Mouse (Mus musculus): ENCODE measurements at regions not wholly inside any gene's neighbourhood (a gene's known extent, or its start where the extent isn't known, plus 50 kb on each side); places are given as distances from the start of the nearest gene placed in this dataset.

- Histone ChIP-seq H3K27me3 (ENCODE audit: control insufficient read depth, insufficient read depth, low read length) (no peaks in the 10 kb centered on the region), H3K27ac (ENCODE audit: low read depth, low read length) (no peak overlapping the region), H3K4me3 (ENCODE audit: low read depth, low read length) (no peak overlapping the region), H3K4me2 (ENCODE audit: low read depth, low read length) (no peak overlapping the region), H3K9me3 (ENCODE audit: control insufficient read depth, low read length) (no peaks in the 10 kb centered on the region), H3K36me3 (ENCODE audit: control insufficient read depth, insufficient read depth, low read length) (no peaks in the 10 kb centered on the region), H3K9ac (replicated peaks; ENCODE audit: low read depth, low read length) (no peak overlapping the region), H3K4me1 (ENCODE audit: control insufficient read depth, insufficient read depth, low read length) (peaks cover under 1% of the 10 kb centered on the region; the same call in 1 of the 2 replicates)
- WGBS, result 61% methylated on average over 4 of the region's 4 CpGs
- peak; percentile 64 for ATAC-seq (ENCODE audit: low read depth)
Measured at GRCm38 (mm10) chr13:90371415-90372150, 282.2 kb upstream of the Xrcc4 start.

- no peak for ATAC-seq (ENCODE audit: low read depth)
- Histone ChIP-seq H3K27ac (ENCODE audit: low read depth, low read length) (no peak overlapping the region), H3K9ac (replicated peaks; ENCODE audit: low read depth, low read length) (no peak overlapping the region), H3K4me1 (ENCODE audit: control insufficient read depth, insufficient read depth, low read length) (no peaks in the 10 kb centered on the region), H3K4me2 (ENCODE audit: low read depth, low read length) (no peak overlapping the region), H3K27me3 (ENCODE audit: control insufficient read depth, insufficient read depth, low read length) (no peaks in the 10 kb centered on the region), H3K9me3 (ENCODE audit: control insufficient read depth, low read length) (no peaks in the 10 kb centered on the region), H3K4me3 (ENCODE audit: low read depth, low read length) (no peak overlapping the region), H3K36me3 (ENCODE audit: control insufficient read depth, insufficient read depth, low read length) (no peaks in the 10 kb centered on the region)
- 73% methylated on average over 3 of the region's 3 CpGs for WGBS
Measured at GRCm38 (mm10) chr13:90370746-90371414, 281.5 kb upstream of the Xrcc4 start.

- H3K27ac ChIP-seq (ENCODE audit: low read depth, low read length), result no peak overlapping the region
- H3K9ac ChIP-seq (replicated peaks; ENCODE audit: low read depth, low read length), result no peak overlapping the region
- H3K4me2 ChIP-seq (ENCODE audit: low read depth, low read length), result no peak overlapping the region
- ATAC-seq (ENCODE audit: low read depth), result no peak
- no peaks in the 10 kb centered on the region for H3K9me3 ChIP-seq (ENCODE audit: control insufficient read depth, low read length)
- no peaks in the 10 kb centered on the region for H3K27me3 ChIP-seq (ENCODE audit: control insufficient read depth, insufficient read depth, low read length)
- H3K4me3 ChIP-seq (ENCODE audit: low read depth, low read length), result no peak overlapping the region
- no peaks in the 10 kb centered on the region for H3K4me1 ChIP-seq (ENCODE audit: control insufficient read depth, insufficient read depth, low read length)
- no peaks in the 10 kb centered on the region for H3K36me3 ChIP-seq (ENCODE audit: control insufficient read depth, insufficient read depth, low read length)
- 86% methylated on average over 4 of the region's 4 CpGs for WGBS
Measured at GRCm38 (mm10) chr13:90364518-90365027, 275.2 kb upstream of the Xrcc4 start.

GRCm38 (mm10) chr13:90359861-90360601 is 270.6 kb upstream of the Xrcc4 start:
- no peak for ATAC-seq (ENCODE audit: low read depth)
- H3K27ac ChIP-seq (ENCODE audit: low read depth, low read length), result no peak overlapping the region
- H3K36me3 ChIP-seq (ENCODE audit: control insufficient read depth, insufficient read depth, low read length), result no peaks in the 10 kb centered on the region
- H3K9me3 ChIP-seq (ENCODE audit: control insufficient read depth, low read length), result no peaks in the 10 kb centered on the region
- no peaks in the 10 kb centered on the region for H3K4me1 ChIP-seq (ENCODE audit: control insufficient read depth, insufficient read depth, low read length)
- H3K4me2 ChIP-seq (ENCODE audit: low read depth, low read length), result no peak overlapping the region
- WGBS, result 74% methylated on average over 10 of the region's 10 CpGs
- H3K4me3 ChIP-seq (ENCODE audit: low read depth, low read length), result no peak overlapping the region
- H3K27me3 ChIP-seq (ENCODE audit: control insufficient read depth, insufficient read depth, low read length), result no peaks in the 10 kb centered on the region
- no peak overlapping the region for H3K9ac ChIP-seq (replicated peaks; ENCODE audit: low read depth, low read length)

GRCm38 (mm10) chr13:90358149-90358548 is 268.7 kb upstream of the Xrcc4 start:
- Histone ChIP-seq H3K4me1 (ENCODE audit: control insufficient read depth, insufficient read depth, low read length) (no peaks in the 10 kb centered on the region), H3K27me3 (ENCODE audit: control insufficient read depth, insufficient read depth, low read length) (no peaks in the 10 kb centered on the region), H3K9me3 (ENCODE audit: control insufficient read depth, low read length) (no peaks in the 10 kb centered on the region), H3K4me2 (ENCODE audit: low read depth, low read length) (no peak overlapping the region), H3K9ac (replicated peaks; ENCODE audit: low read depth, low read length) (no peak overlapping the region), H3K36me3 (ENCODE audit: control insufficient read depth, insufficient read depth, low read length) (no peaks in the 10 kb centered on the region), H3K4me3 (ENCODE audit: low read depth, low read length) (no peak overlapping the region), H3K27ac (ENCODE audit: low read depth, low read length) (no peak overlapping the region)
- ATAC-seq (ENCODE audit: low read depth), result no peak
- WGBS, result 40% methylated on average over 1 of the region's 1 CpGs

DNA sequence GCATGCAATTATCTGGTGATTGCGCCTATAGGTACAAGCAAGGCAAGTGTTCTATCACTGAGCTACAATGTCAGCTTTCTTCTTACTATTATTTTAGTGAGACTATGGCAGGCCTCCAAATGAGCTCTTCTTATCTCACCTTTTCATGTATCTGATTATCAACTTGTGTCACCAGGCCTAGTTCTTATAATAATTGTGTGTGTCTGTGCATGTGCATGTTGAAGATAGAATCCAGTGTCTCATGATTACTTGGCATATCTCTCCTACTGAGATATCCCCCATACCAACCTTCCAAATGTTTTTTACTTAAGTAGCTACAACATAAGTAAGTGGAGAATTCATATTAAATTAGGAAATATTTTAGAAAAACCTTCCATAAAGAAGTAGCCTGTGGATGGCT is 266.2 kb upstream of the Xrcc4 start:
- ATAC-seq (ENCODE audit: low read depth), result no peak
- Histone ChIP-seq H3K27me3 (ENCODE audit: control insufficient read depth, insufficient read depth, low read length) (no peaks in the 10 kb centered on the region), H3K27ac (ENCODE audit: low read depth, low read length) (no peak overlapping the region), H3K4me3 (ENCODE audit: low read depth, low read length) (no peak overlapping the region), H3K36me3 (ENCODE audit: control insufficient read depth, insufficient read depth, low read length) (no peaks in the 10 kb centered on the region), H3K9me3 (ENCODE audit: control insufficient read depth, low read length) (no peaks in the 10 kb centered on the region), H3K4me2 (ENCODE audit: low read depth, low read length) (no peak overlapping the region), H3K9ac (replicated peaks; ENCODE audit: low read depth, low read length) (no peak overlapping the region), H3K4me1 (ENCODE audit: control insufficient read depth, insufficient read depth, low read length) (no peaks in the 10 kb centered on the region)
- 98% methylated on average over 1 of the region's 1 CpGs for WGBS

GRCm38 (mm10) chr13:90342823-90343222 is 253.4 kb upstream of the Xrcc4 start:
- Histone ChIP-seq H3K27me3 (ENCODE audit: control insufficient read depth, insufficient read depth, low read length) (no peaks in the 10 kb centered on the region), H3K9me3 (ENCODE audit: control insufficient read depth, low read length) (no peaks in the 10 kb centered on the region), H3K27ac (ENCODE audit: low read depth, low read length) (no peak overlapping the region), H3K9ac (replicated peaks; ENCODE audit: low read depth, low read length) (no peak overlapping the region), H3K4me3 (ENCODE audit: low read depth, low read length) (no peak overlapping the region), H3K4me1 (ENCODE audit: control insufficient read depth, insufficient read depth, low read length) (no peaks in the 10 kb centered on the region), H3K36me3 (ENCODE audit: control insufficient read depth, insufficient read depth, low read length) (no peaks in the 10 kb centered on the region), H3K4me2 (ENCODE audit: low read depth, low read length) (no peak overlapping the region)
- 80% methylated on average over 4 of the region's 4 CpGs for WGBS
- ATAC-seq (ENCODE audit: low read depth), result no peak

- no peak for ATAC-seq (ENCODE audit: low read depth)
- no peak overlapping the region for H3K4me3 ChIP-seq (ENCODE audit: low read depth, low read length)
- 91% methylated on average over 8 of the region's 8 CpGs for WGBS
- no peak overlapping the region for H3K9ac ChIP-seq (replicated peaks; ENCODE audit: low read depth, low read length)
- H3K4me2 ChIP-seq (ENCODE audit: low read depth, low read length), result no peak overlapping the region
- H3K27me3 ChIP-seq (ENCODE audit: control insufficient read depth, insufficient read depth, low read length), result no peaks in the 10 kb centered on the region
- H3K4me1 ChIP-seq (ENCODE audit: control insufficient read depth, insufficient read depth, low read length), result no peaks in the 10 kb centered on the region
- no peaks in the 10 kb centered on the region for H3K9me3 ChIP-seq (ENCODE audit: control insufficient read depth, low read length)
- no peaks in the 10 kb centered on the region for H3K36me3 ChIP-seq (ENCODE audit: control insufficient read depth, insufficient read depth, low read length)
- no peak overlapping the region for H3K27ac ChIP-seq (ENCODE audit: low read depth, low read length)
Measured at GRCm38 (mm10) chr13:90341597-90342212, 252.3 kb upstream of the Xrcc4 start.
